ENCODE assay signal across 10 mouse cellular contexts in the genomic region with DNA sequence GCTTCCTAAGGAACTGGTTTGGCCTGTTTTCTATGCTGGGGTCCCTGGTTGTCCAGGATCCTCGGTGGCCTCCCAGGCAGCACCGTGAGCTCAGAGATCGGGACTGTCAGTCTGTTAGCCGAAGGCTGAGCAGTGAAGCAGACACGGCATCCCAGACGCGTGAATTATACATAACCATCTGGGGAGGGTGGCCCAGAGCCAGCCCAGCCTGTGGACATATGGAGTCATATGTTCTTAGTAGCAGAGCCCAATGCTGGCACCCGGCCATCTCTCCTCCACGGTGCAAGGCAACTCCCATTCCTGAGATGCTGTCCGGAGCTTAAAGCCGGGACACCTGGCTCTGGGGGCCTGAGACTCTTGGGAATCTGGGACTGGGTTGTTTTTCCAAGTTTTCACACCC. TPM values are rescaled to one million over a fixed set of nuclear protein-coding genes. Genes with fewer than 3 reads are reported as not detected.
DNase-seq lines count a peak whose midpoint lies in the region; ATAC-seq lines count a peak whose summit lies in the region.
"Had no signal": no experiment of that assay in that cellular context is flagged by ENCODE, and none has a peak within 500 bp of the region (broad histone marks: within the 10 kb centered on the region; RNA-seq: fewer than 3 reads in every experiment).

No protein-coding gene starts in this region.

- peaks cover 8% of the 10 kb centered on the region; the same call in 1 of the 2 replicates for H3K27me3 ChIP-seq in heart, embryonic 13.5 days (replicated peaks)
- no peaks in the 10 kb centered on the region for H3K27me3 ChIP-seq in forebrain, embryonic 16.5 days (replicated peaks; ENCODE audit: control insufficient read depth, insufficient read depth, low read length)

- H3K36me3 ChIP-seq in heart, embryonic 13.5 days, result no peaks in the 10 kb centered on the region
- H3K36me3 ChIP-seq in forebrain, embryonic 16.5 days (ENCODE audit: control insufficient read depth, insufficient read depth), result no peaks in the 10 kb centered on the region

- WGBS in heart, embryonic 13.5 days, result 59% methylated on average over 11 of the region's 11 CpGs
- whole genome bisulfite sequencing in forebrain, embryonic 16.5 days, result 35% methylated on average over 11 of the region's 11 CpGs

- H3K4me1 ChIP-seq in heart, embryonic 13.5 days, result peaks cover 20% of the 10 kb centered on the region
- H3K4me1 ChIP-seq in forebrain, embryonic 16.5 days (replicated peaks; ENCODE audit: control insufficient read depth, insufficient read depth, low read length), result peaks cover 14% of the 10 kb centered on the region

- no peak overlapping the region for H3K4me2 ChIP-seq in heart, embryonic 13.5 days
- H3K4me2 ChIP-seq in forebrain, embryonic 16.5 days (ENCODE audit: low read length), result no peak overlapping the region

- no peak overlapping the region for H3K4me3 ChIP-seq in heart, embryonic 13.5 days
- H3K4me3 ChIP-seq in forebrain, embryonic 16.5 days (replicated peaks; ENCODE audit: low read length), result no peak overlapping the region

- no peak overlapping the region for H3K9ac ChIP-seq in heart, embryonic 13.5 days
- no peak overlapping the region for H3K9ac ChIP-seq in forebrain, embryonic 16.5 days (replicated peaks; ENCODE audit: low read depth, low read length)

- intact Hi-C loops in left cerebral cortex, postnatal 10 days (cut with DNase I), result loop anchor here (5.0 kb wide), 1 partner anchor 189 kb away; no protein-coding TSS in a partner anchor

- H3K27ac ChIP-seq in heart, embryonic 13.5 days (replicated peaks), result 0 out of 2 replicates have a peak overlapping the region, but pooled peaks have one; percentile 16
- peak overlapping the region; percentile 80 for H3K27ac ChIP-seq in forebrain, embryonic 16.5 days (ENCODE audit: low read length)

- no peaks in the 10 kb centered on the region for H3K9me3 ChIP-seq in heart, embryonic 13.5 days
- no peaks in the 10 kb centered on the region for H3K9me3 ChIP-seq in forebrain, embryonic 16.5 days (ENCODE audit: control insufficient read depth, low read length)

- DNase-seq in heart, adult 11 months, result no peak
- DNase-seq in NIH3T3 (ENCODE audit: low read depth), result peak; percentile 41
- peak; percentile 89 for DNase-seq in left cerebral cortex, postnatal 10 days (ENCODE audit: extremely low spot score in 1 of 2, low spot score in 2 of 2)
- DNase-seq in spleen, postnatal 10 days (ENCODE audit: low spot score in 2 of 2), result no peak
- no peak for DNase-seq in spleen, postnatal 4 days (ENCODE audit: low spot score in 2 of 2)
- no peak for DNase-seq in lung, postnatal 14 days

- ATAC-seq in heart, embryonic 13.5 days (ENCODE audit: extremely low read depth, insufficient number of reproducible peaks, low FRiP score, low TSS enrichment), result peak; percentile 15; the same call in 1 of the 2 replicates
- peak; percentile 94 for ATAC-seq in forebrain, embryonic 16.5 days

RNA-seq across cellular contexts. Expression of a gene that starts 19.8 kb away (rescaled TPM):
- 7,724 and 9,145 TPM in 2 replicates for polyA plus RNA-seq in heart, embryonic 13.5 days (2015; fragmentation: Nextera tagmentation; extraction: Ambion mirVana)
- polyA plus RNA-seq in forebrain, embryonic 16.5 days (2015; fragmentation: Nextera tagmentation; extraction: Ambion mirVana), result 0.44 and 1.0 TPM in 2 replicates
- 1 to 10 TPM in 1 of 2 experiments, under 1 TPM in 1; 0.97 to 1.4 TPM for total RNA-seq in left cerebral cortex, postnatal 10 days (2021)
- total RNA-seq: common myeloid progenitor, adult 5-6 weeks had no signal

RNA-seq across cellular contexts. Expression of a gene that starts 31.0 kb away (rescaled TPM):
- polyA plus RNA-seq in heart, embryonic 13.5 days (2015; fragmentation: Nextera tagmentation; extraction: Ambion mirVana), result 4.5 and 4.8 TPM in 2 replicates
- polyA plus RNA-seq in forebrain, embryonic 16.5 days (2015; fragmentation: Nextera tagmentation; extraction: Ambion mirVana), result 32.0 and 36.2 TPM in 2 replicates
- total RNA-seq in left cerebral cortex, postnatal 10 days (2021), result 100 to 1,000 TPM; 180 to 194 TPM
- total RNA-seq: common myeloid progenitor, adult 5-6 weeks had no signal

RNA-seq across cellular contexts. Expression of a gene that starts 59.7 kb away (rescaled TPM):
- 0.36 TPM in 1 of 2 replicates, not detected in the other for polyA plus RNA-seq in heart, embryonic 13.5 days (2015; fragmentation: Nextera tagmentation; extraction: Ambion mirVana)
- polyA plus RNA-seq in forebrain, embryonic 16.5 days (2015; fragmentation: Nextera tagmentation; extraction: Ambion mirVana), result not detected in 2 replicates
- 1 to 10 TPM in 1 of 2 experiments, under 1 TPM in 1; 0.24 to 1.2 TPM for total RNA-seq in left cerebral cortex, postnatal 10 days (2021)
- polyA plus RNA-seq: liver, embryonic 16.5 days had no signal

Comparison
In these comparisons a context has a peak if more than half of its experiments do, and no peak if none do; other contexts are left out.
1. DNase-seq: peak in NIH3T3 (single experiment) and left cerebral cortex, postnatal 10 days (2 of 2); none in heart, adult 11 months (single experiment), spleen, postnatal 10 days (0 of 2), spleen, postnatal 4 days (0 of 2) and lung, postnatal 14 days (single experiment).
2. RNA of a gene that starts 19.8 kb away (polyA plus RNA-seq): 7,724 to 9,145 TPM in heart, embryonic 13.5 days; 0.44 to 1.0 TPM in forebrain, embryonic 16.5 days; every median in the first group is over 1,000 times any median in the second.